Mouse (Mus musculus) myocyte (in vitro differentiated cells): ENCODE measurements around the gene Nfasc. TPM values are rescaled to one million over a fixed set of nuclear protein-coding genes. Genes with fewer than 3 reads are reported as not detected.

Source experiments
- H3K27me3 ChIP-seq: one replicate; pipeline ENCODE4 v1.6.1; 2011; ENCODE audit not compliant: control insufficient read depth, insufficient read depth, insufficient read length
- H3K36me3 ChIP-seq: one replicate; pipeline ENCODE4 v1.6.1; 2011; ENCODE audit not compliant: control insufficient read depth, insufficient read depth
- H3K4me2 ChIP-seq: one replicate; pipeline ENCODE4 v1.6.1; 2011; ENCODE audit warnings: low read depth, control low read depth
- H3K4me3 ChIP-seq: one replicate; pipeline ENCODE4 v1.5.1; 2011; ENCODE audit warnings: mild to moderate bottlenecking, control low read depth, moderate library complexity
- H3K79me2 ChIP-seq: one replicate; pipeline ENCODE4 v1.6.1; 2011; ENCODE audit not compliant: control insufficient read depth, insufficient read depth
- H3ac ChIP-seq: one replicate; pipeline ENCODE4 v1.6.1; 2011; ENCODE audit not compliant: control insufficient read depth, insufficient read length
- CEBPB ChIP-seq: IDR thresholded peaks from 2 replicates; pipeline ENCODE4 v1.6.1; 2011; ENCODE audit warnings: mild to moderate bottlenecking, moderate library complexity; ENCODE audit not compliant: poor library complexity, insufficient read depth, severe bottlenecking
- E2F4 ChIP-seq: IDR thresholded peaks from one replicate; pipeline ENCODE4 v1.6.1; 2011; ENCODE audit warnings: mild to moderate bottlenecking, control low read depth, moderate library complexity; ENCODE audit not compliant: insufficient read depth
- MAX ChIP-seq: IDR thresholded peaks from one replicate; pipeline ENCODE4 v1.6.1; 2011; ENCODE audit warnings: low read depth, mild to moderate bottlenecking, control low read depth
- MYOD1 ChIP-seq, 3 experiments: IDR thresholded peaks; one replicate each; pipeline ENCODE4 v1.6.1; 2011; ENCODE audit warnings: control low read depth in 2 of 3, low read depth in 2 of 3, mild to moderate bottlenecking in 2 of 3, moderate library complexity in 1 of 3; ENCODE audit not compliant: insufficient read length in 2 of 3, control insufficient read depth in 1 of 3
- MYOG ChIP-seq, 3 experiments: IDR thresholded peaks; one replicate each; pipeline ENCODE4 v1.6.1; 2011; ENCODE audit warnings: control low read depth in 2 of 3, low read depth in 2 of 3, mild to moderate bottlenecking in 2 of 3; ENCODE audit not compliant: insufficient read length in 2 of 3, control insufficient read depth in 1 of 3, insufficient read depth in 1 of 3
- POLR2A ChIP-seq: IDR thresholded peaks from one replicate; pipeline ENCODE4 v1.6.1; 2011; ENCODE audit warnings: low read depth, mild to moderate bottlenecking, control low read depth, moderate library complexity; ENCODE audit not compliant: insufficient read length
- POLR2AphosphoS2 ChIP-seq: IDR thresholded peaks from one replicate; pipeline ENCODE4 v1.6.1; 2011; ENCODE audit warnings: low read depth, control low read depth; ENCODE audit not compliant: insufficient read length
- REST ChIP-seq: IDR thresholded peaks from one replicate; pipeline ENCODE4 v1.6.1; 2011; ENCODE audit warnings: mild to moderate bottlenecking, control low read depth, moderate library complexity; ENCODE audit not compliant: insufficient read depth, insufficient read length
- SRF ChIP-seq: IDR thresholded peaks from one replicate; pipeline ENCODE4 v1.6.1; 2011; ENCODE audit warnings: low read depth; ENCODE audit not compliant: control insufficient read depth, insufficient read length
- TCF12 ChIP-seq: IDR thresholded peaks from one replicate; pipeline ENCODE4 v1.6.1; 2011; ENCODE audit warnings: mild to moderate bottlenecking, control low read depth; ENCODE audit not compliant: poor library complexity, insufficient read depth, severe bottlenecking
- TCF3 ChIP-seq: IDR thresholded peaks from one replicate; pipeline ENCODE4 v1.6.1; 2011; ENCODE audit warnings: low read depth, control low read depth; ENCODE audit not compliant: insufficient read length
- USF1 ChIP-seq: IDR thresholded peaks from one replicate; pipeline ENCODE4 v1.6.1; 2011; ENCODE audit warnings: low read depth, mild to moderate bottlenecking, control low read depth, moderate library complexity
- polyA plus RNA-seq: library from polyadenylated mRNA; unstranded; fragments of >200 nt; fragmentation: generic; extraction: Trizol; gene quantifications from one replicate; pipeline ENCODE4 v1.2.1, GENCODE M21; 2012; ENCODE audit warnings: missing spikeins

Nfasc gene
- polyA plus RNA-seq, 1 experiment = not detected

DNA sequence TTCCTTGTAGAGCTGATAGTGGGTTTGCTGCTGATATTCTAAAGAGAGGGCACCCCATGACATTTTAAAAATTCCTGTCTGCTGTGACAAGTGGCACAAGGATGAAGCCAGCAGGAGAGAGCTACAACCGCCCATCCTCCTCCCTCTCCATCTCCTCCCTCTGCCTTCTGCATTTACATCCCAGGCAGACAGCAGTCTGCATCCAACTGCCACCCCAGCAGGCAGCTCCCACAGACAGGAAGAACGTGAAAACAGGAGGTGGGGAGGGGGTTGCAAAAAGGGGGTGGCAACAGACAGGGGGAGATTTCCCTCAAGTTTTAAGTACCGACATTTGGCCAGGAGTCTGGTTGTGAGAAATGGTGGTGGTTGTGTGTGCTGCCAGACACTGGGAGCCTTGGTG is 82.0 kb downstream of the Nfasc start:
- no peak overlapping the region for H3K4me3 ChIP-seq
- H3ac ChIP-seq = no peak overlapping the region
- TF ChIP-seq USF1 = no peak
- TF ChIP-seq POLR2AphosphoS2 = no peak
- TF ChIP-seq MAX = no peak
- no peak for TF ChIP-seq CEBPB
- no peak for TF ChIP-seq POLR2A
- TF ChIP-seq SRF = no peak
- no peak for TF ChIP-seq MYOD1 (IDR thresholded peaks at IDR 0.05; ENCODE audit: control insufficient read depth in 1 of 3, insufficient read length in 2 of 3, low read depth in 2 of 3)
- no peak for TF ChIP-seq REST
- TF ChIP-seq TCF12 = no peak
- no peak for TF ChIP-seq MYOG (IDR thresholded peaks at IDR 0.05; ENCODE audit: control insufficient read depth in 1 of 3, insufficient read depth in 1 of 3, insufficient read length in 2 of 3, low read depth in 2 of 3)
- no peak for TF ChIP-seq E2F4
- TF ChIP-seq TCF3 = no peak
- H3K79me2 ChIP-seq = no peaks in the 10 kb centered on the region
- peaks cover 20% of the 10 kb centered on the region for H3K27me3 ChIP-seq
- H3K4me2 ChIP-seq = no peak overlapping the region
- H3K36me3 ChIP-seq = no peaks in the 10 kb centered on the region

- no peak overlapping the region for H3ac ChIP-seq
- no peaks in the 10 kb centered on the region for H3K79me2 ChIP-seq
- H3K4me3 ChIP-seq = no peak overlapping the region
- no peak overlapping the region for H3K4me2 ChIP-seq
- H3K36me3 ChIP-seq = no peaks in the 10 kb centered on the region
- peaks cover 48% of the 10 kb centered on the region for H3K27me3 ChIP-seq
- no peak for TF ChIP-seq TCF3
- no peak for TF ChIP-seq MYOD1 (IDR thresholded peaks at IDR 0.05; ENCODE audit: control insufficient read depth in 1 of 3, insufficient read length in 2 of 3, low read depth in 2 of 3)
- TF ChIP-seq REST = no peak
- TF ChIP-seq SRF = no peak
- TF ChIP-seq USF1 = no peak
- no peak for TF ChIP-seq MAX
- TF ChIP-seq E2F4 = no peak
- no peak for TF ChIP-seq MYOG (IDR thresholded peaks at IDR 0.05; ENCODE audit: control insufficient read depth in 1 of 3, insufficient read depth in 1 of 3, insufficient read length in 2 of 3, low read depth in 2 of 3)
- no peak for TF ChIP-seq TCF12
- no peak for TF ChIP-seq POLR2A
- TF ChIP-seq CEBPB = no peak
- no peak for TF ChIP-seq POLR2AphosphoS2
Observed at GRCm38 (mm10) chr1:132655611-132656010, 86.0 kb downstream of the Nfasc start.

GRCm38 (mm10) chr1:132654769-132655168 is 86.8 kb downstream of the Nfasc start:
- Histone ChIP-seq H3K27me3 (peaks cover 53% of the 10 kb centered on the region), H3K79me2 (no peaks in the 10 kb centered on the region), H3K4me3 (no peak overlapping the region), H3ac (no peak overlapping the region), H3K36me3 (no peaks in the 10 kb centered on the region), H3K4me2 (no peak overlapping the region)
- TF ChIP-seq CEBPB (no peak), E2F4 (no peak), USF1 (no peak), POLR2A (no peak)

DNA sequence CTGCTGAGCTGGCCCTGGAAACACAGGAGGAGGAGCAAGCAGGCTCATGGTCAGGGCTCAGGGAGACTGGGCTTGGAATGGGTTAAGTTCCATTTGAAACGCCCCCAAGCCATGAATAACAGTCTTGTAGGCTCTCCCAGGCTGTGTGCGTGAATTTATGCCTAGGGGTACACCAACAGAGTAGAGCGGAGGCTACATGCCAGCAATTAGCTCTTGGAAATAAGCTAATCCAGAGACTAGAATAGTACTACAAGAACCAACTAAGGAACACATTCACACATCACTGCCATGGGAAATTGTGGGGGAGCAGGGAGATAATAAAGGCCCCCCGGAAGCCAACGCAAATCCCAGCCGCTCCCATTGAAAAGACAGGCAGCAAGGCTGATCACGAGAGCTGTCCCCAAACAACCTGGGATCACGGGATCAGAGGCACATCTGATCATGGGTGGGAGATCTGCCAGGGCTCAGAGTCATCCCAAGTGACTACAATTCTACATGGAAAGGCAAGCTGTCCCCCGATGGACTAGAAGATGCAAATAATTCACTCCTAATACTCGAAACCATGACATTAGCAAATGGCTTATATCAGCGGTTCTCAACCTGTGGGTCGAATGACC is 87.6 kb downstream of the Nfasc start:
- Histone ChIP-seq H3K4me2 (no peak overlapping the region), H3K79me2 (no peaks in the 10 kb centered on the region), H3K27me3 (peaks cover 51% of the 10 kb centered on the region), H3ac (no peak overlapping the region), H3K4me3 (no peak overlapping the region), H3K36me3 (no peaks in the 10 kb centered on the region)
- TF ChIP-seq MAX (no peak), USF1 (no peak), E2F4 (no peak), TCF3 (no peak), MYOG (IDR thresholded peaks at IDR 0.05; ENCODE audit: control insufficient read depth in 1 of 3, insufficient read depth in 1 of 3, insufficient read length in 2 of 3, low read depth in 2 of 3) (no peak), POLR2A (no peak)

GRCm38 (mm10) chr1:132653161-132653560 is 88.4 kb downstream of the Nfasc start:
- no peak overlapping the region for H3K4me2 ChIP-seq
- TF ChIP-seq CEBPB (no peak), SRF (no peak), USF1 (no peak), MYOG (IDR thresholded peaks at IDR 0.05; ENCODE audit: control insufficient read depth in 1 of 3, insufficient read depth in 1 of 3, insufficient read length in 2 of 3, low read depth in 2 of 3) (no peak), TCF3 (no peak), MYOD1 (IDR thresholded peaks at IDR 0.05; ENCODE audit: control insufficient read depth in 1 of 3, insufficient read length in 2 of 3, low read depth in 2 of 3) (no peak), POLR2AphosphoS2 (no peak)
- no peaks in the 10 kb centered on the region for H3K36me3 ChIP-seq
- peaks cover 58% of the 10 kb centered on the region for H3K27me3 ChIP-seq
- H3K4me3 ChIP-seq = no peak overlapping the region
- no peak overlapping the region for H3ac ChIP-seq
- H3K79me2 ChIP-seq = no peaks in the 10 kb centered on the region
